Mouse (Mus musculus): ENCODE results near the gene Rasgrf1. TPM values are rescaled to one million over a fixed set of nuclear protein-coding genes. Genes with fewer than 3 reads are reported as not detected.

The Rasgrf1 gene
- total RNA-seq, 2 experiments from 2014 or later, result not detected

GRCm38 (mm10) chr9:89882583-89882982, 27.1 kb upstream of the Rasgrf1 start:
- H3K4me3 ChIP-seq, result no peak overlapping the region
- no peak for DNase-seq
- TF ChIP-seq CTCF (IDR thresholded peaks at IDR 0.05), result no peak
- no peak overlapping the region for H3K27ac ChIP-seq
- intact Hi-C loops (cut with DNase I), result no loop called here

DNA sequence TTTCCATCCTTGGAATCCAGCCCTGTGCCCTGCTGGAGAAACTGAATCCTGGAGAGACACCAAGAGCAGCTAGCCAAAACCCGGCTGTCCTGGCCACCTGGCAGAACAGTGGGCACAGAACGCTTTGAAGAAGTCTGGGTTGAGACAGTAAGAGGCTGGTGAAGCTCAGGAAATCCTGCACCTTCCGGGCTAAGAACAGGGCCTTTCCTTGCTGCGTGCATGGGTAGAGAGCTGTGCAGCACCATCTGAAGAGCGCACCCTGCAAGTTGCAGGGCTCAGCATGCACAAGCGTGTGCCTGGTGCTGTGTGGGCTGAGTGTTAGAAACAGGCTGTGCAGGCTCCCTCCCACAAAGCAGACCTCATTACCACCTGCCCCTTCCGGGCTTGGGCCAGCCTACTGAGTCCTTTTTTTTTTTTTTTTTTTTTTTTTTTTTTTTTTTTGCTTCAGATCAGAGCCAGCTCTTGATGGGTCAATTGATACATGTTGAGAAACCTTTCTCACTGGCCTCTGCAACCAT, 23.9 kb upstream of the Rasgrf1 start:
- no peak for DNase-seq
- Histone ChIP-seq H3K4me3 (no peak overlapping the region), H3K27ac (no peak overlapping the region)
- no peak for TF ChIP-seq CTCF (IDR thresholded peaks at IDR 0.05)
- intact Hi-C loops (cut with DNase I), result no loop called here

GRCm38 (mm10) chr9:89891534-89892293, 18.0 kb upstream of the Rasgrf1 start:
- TF ChIP-seq CTCF (IDR thresholded peaks at IDR 0.05), result no peak
- no peak for DNase-seq
- Histone ChIP-seq H3K4me3 (no peak overlapping the region), H3K27ac (no peak overlapping the region)
- intact Hi-C loops (cut with DNase I), result no loop called here

- TF ChIP-seq CTCF (IDR thresholded peaks at IDR 0.05), result no peak
- intact Hi-C loops (cut with DNase I), result no loop called here
- H3K27ac ChIP-seq, result no peak overlapping the region
- DNase-seq, result no peak
- H3K4me3 ChIP-seq, result no peak overlapping the region
Measured at GRCm38 (mm10) chr9:89892540-89893188, 17.0 kb upstream of the Rasgrf1 start.

DNA sequence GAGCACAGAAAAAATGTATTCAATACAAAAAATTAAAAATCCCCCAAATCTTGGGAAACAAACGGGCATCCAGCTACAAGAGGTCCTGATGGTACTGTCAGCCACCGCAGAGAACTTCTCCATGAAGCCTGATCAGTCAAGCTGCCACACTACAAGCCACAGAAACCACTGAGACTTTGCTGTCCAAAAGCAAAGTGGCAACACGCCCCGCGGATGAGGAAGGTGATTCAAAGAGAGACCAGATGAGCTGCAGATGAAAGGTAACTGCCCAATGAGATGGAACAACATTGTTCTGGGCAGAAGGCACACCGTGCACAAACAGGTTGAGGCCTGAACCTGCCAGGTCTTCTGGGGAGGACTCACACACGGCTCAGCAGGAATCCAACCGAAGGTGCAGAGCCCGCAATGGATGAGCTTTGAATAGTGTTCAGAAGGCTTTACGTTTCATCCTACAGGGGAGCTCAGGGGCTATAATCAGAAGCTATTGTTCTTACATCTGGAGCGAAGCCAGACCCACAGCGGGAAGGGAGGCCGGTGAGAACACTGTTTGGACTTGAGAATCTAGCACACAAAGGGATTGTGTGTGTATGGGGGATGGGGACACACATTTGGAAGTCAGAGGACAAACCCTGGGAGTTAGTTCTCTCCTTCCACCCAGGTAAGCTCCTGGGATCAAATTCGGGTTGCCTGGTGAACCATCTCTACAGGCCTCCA, 9.4 kb upstream of the Rasgrf1 start:
- DNase-seq, result no peak
- Histone ChIP-seq H3K27ac (no peak overlapping the region), H3K4me3 (no peak overlapping the region)
- TF ChIP-seq CTCF (IDR thresholded peaks at IDR 0.05), result no peak
- intact Hi-C loops (cut with DNase I), result no loop called here

DNA sequence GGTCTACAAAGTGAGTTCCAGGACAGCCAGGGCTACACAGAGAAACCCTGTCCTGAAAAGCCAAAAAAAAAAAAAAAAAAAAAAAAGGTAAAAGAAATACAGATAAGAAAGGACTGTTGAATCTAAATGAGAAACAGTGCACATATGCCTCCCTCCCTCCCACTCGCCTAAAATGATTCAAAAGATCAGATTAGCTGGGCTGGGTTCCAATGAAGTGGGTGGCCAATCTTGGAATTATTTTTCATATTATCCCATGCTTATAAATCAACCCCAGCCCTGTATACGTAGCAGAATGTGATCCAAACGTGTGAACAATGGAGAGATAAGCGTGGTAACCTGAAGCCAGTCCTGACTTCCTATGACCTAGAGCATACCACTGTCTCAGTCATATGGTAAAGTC, 8.5 kb upstream of the Rasgrf1 start:
- Histone ChIP-seq H3K4me3 (no peak overlapping the region), H3K27ac (no peak overlapping the region)
- TF ChIP-seq CTCF (IDR thresholded peaks at IDR 0.05), result no peak
- no peak for DNase-seq
- intact Hi-C loops (cut with DNase I), result no loop called here

- H3K4me3 ChIP-seq, result no peak overlapping the region
- no peak for TF ChIP-seq CTCF (IDR thresholded peaks at IDR 0.05)
- DNase-seq, result no peak
- intact Hi-C loops (cut with DNase I), result no loop called here
- no peak overlapping the region for H3K27ac ChIP-seq
Measured at GRCm38 (mm10) chr9:89902813-89903212, 6.9 kb upstream of the Rasgrf1 start.

DNA sequence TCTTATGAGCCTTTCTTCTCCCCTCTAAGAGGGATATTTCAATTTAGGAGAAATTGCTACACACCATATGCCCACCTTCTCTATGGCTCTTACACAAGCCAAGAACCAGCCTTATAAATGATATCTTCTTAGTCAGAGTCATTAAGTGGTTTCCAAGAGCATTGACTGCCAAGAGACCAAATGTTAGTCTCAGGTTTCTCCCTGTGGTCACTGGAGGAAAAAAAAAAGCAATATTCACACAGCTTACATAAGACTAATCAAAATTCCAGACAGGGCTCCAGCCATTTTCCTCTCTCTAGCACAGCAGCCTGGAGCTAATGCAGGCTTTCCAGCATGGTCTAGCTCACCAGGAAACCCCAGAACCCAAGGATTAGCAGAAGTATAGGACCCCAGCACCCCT, 3.1 kb upstream of the Rasgrf1 start:
- no peak for DNase-seq
- TF ChIP-seq CTCF (IDR thresholded peaks at IDR 0.05), result no peak
- intact Hi-C loops (cut with DNase I), result no loop called here
- Histone ChIP-seq H3K4me3 (no peak overlapping the region), H3K27ac (no peak overlapping the region)

GRCm38 (mm10) chr9:89907941-89908340, 1.8 kb upstream of the Rasgrf1 start:
- intact Hi-C loops (cut with DNase I), result no loop called here
- DNase-seq, result no peak
- H3K4me3 ChIP-seq, result no peak overlapping the region
- TF ChIP-seq CTCF (IDR thresholded peaks at IDR 0.05), result no peak
- no peak overlapping the region for H3K27ac ChIP-seq

DNA sequence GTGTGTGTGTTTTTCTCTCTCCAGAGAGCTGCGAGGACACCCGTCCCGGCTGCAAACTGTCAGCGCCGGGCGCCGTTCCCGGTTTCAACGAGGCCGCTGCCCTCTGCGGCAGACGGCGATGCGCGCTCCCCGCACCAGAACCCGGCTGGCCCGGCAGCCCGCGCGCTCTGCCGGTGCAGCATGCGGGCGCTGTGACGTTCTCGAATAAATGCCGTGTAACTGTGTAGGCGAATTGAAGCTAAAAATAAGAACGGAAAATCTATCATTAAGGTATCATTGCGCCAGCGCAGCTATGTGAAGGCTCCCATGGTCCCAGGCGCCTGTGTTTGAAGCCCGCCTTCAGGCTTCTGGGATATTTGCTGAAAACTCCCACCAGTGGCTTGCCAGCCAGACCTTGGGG, 1.1 kb upstream of the Rasgrf1 start:
- no peak overlapping the region for H3K27ac ChIP-seq
- DNase-seq, result no peak
- peak overlapping the region; percentile 67 for H3K4me3 ChIP-seq
- TF ChIP-seq CTCF (IDR thresholded peaks at IDR 0.05), result no peak
- intact Hi-C loops (cut with DNase I), result no loop called here

- TF ChIP-seq CTCF (IDR thresholded peaks at IDR 0.05), result no peak
- intact Hi-C loops (cut with DNase I), result no loop called here
- Histone ChIP-seq H3K27ac (no peak overlapping the region), H3K4me3 (peak overlapping the region; percentile 67)
- no peak for DNase-seq
Measured at GRCm38 (mm10) chr9:89910011-89910400, 298 bp downstream of the Rasgrf1 start.

- TF ChIP-seq CTCF (IDR thresholded peaks at IDR 0.05), result no peak
- peak overlapping the region; percentile 15; the same call in 1 of the 2 replicates for H3K4me3 ChIP-seq
- H3K27ac ChIP-seq, result no peak overlapping the region
- intact Hi-C loops (cut with DNase I), result no loop called here
- no peak for DNase-seq
Measured at GRCm38 (mm10) chr9:89910741-89911444, 1.2 kb downstream of the Rasgrf1 start.
